Mouse (Mus musculus): ENCODE results near the gene Wdr74.

- TF ChIP-seq CTCF (IDR thresholded peaks at IDR 0.05; ENCODE audit: low read depth, low read length) (no peak), POLR2A (IDR thresholded peaks at IDR 0.05; ENCODE audit: borderline replicate concordance, low read depth, low read length) (no peak)
Measured at GRCm38 (mm10) chr19:8723574-8724346, 11.9 kb upstream of the Wdr74 start.

Data from bone marrow macrophage, adult 2 months (primary cell).